Mouse (Mus musculus): Measurements from ENCODE around the gene Kng1.

Gene Kng1

GRCm38 (mm10) chr16:23115486-23115885 is 57.8 kb downstream of the Kng1 start:
- no peak for DNase-seq

- DNase-seq = no peak
These were observed 59.5 kb downstream of the Kng1 start for GRCm38 (mm10) chr16:23117173-23117572.

GRCm38 (mm10) chr16:23122446-23122845 is 64.8 kb downstream of the Kng1 start:
- DNase-seq = no peak

- DNase-seq = no peak
These were observed 65.4 kb downstream of the Kng1 start for GRCm38 (mm10) chr16:23123104-23123503.

- no peak for DNase-seq
These were observed 66.7 kb downstream of the Kng1 start for GRCm38 (mm10) chr16:23124398-23124797.

- DNase-seq = no peak
These were observed 69.6 kb downstream of the Kng1 start for GRCm38 (mm10) chr16:23127311-23127672.

GRCm38 (mm10) chr16:23127673-23128375 is 70.2 kb downstream of the Kng1 start, which contains the start of gene Rfc4:
TSS of gene Rfc4 (minus strand) at chr16:23127737.
- peak; percentile 95 for DNase-seq

GRCm38 (mm10) chr16:23130303-23130702 is 72.6 kb downstream of the Kng1 start:
- DNase-seq = no peak

All from right cerebral cortex, adult 18-20 months (tissue).